Mouse (Mus musculus) liver, embryonic 15.5 days (tissue): ENCODE measurements around the gene Htr3b. TPM values are rescaled to one million over a fixed set of nuclear protein-coding genes. Genes with fewer than 3 reads are reported as not detected.

Experiments used
- ATAC-seq: fragments of 200-750 bp; cut with Nextera tagmentation; 2 replicates; pipeline ENCODE4 v1.8.0; 2017; ENCODE audit warnings: moderate number of reproducible peaks, mild to moderate bottlenecking, moderate library complexity; ENCODE audit not compliant: insufficient read depth
- H3K27ac ChIP-seq: fragments of 300-500 bp; sonication (generic); replicated peaks from 2 replicates; pipeline ENCODE4 v1.5.1; 2015; ENCODE audit warnings: mild to moderate bottlenecking, inconsistent platforms
- H3K27me3 ChIP-seq: fragments of 300-500 bp; sonication (generic); 2 replicates; pipeline ENCODE4 v1.6.1; 2015; ENCODE audit warnings: mild to moderate bottlenecking, inconsistent platforms
- H3K36me3 ChIP-seq: fragments of 300-500 bp; sonication (generic); replicated peaks from 2 replicates; pipeline ENCODE4 v1.6.1; 2015; ENCODE audit warnings: moderate library complexity, mild to moderate bottlenecking, inconsistent platforms
- H3K4me1 ChIP-seq: fragments of 300-500 bp; sonication (generic); replicated peaks from 2 replicates; pipeline ENCODE4 v1.6.1; 2015; ENCODE audit warnings: inconsistent platforms
- H3K4me2 ChIP-seq: fragments of 300-500 bp; sonication (generic); 2 replicates; pipeline ENCODE4 v1.6.1; 2015; ENCODE audit warnings: moderate library complexity, mild to moderate bottlenecking, inconsistent platforms
- H3K4me3 ChIP-seq: fragments of 300-500 bp; sonication (generic); replicated peaks from 2 replicates; pipeline ENCODE4 v1.5.1; 2015; ENCODE audit warnings: mild to moderate bottlenecking, inconsistent platforms
- H3K9ac ChIP-seq: fragments of 300-500 bp; sonication (generic); 2 replicates; pipeline ENCODE4 v1.6.1; 2015; ENCODE audit warnings: moderate library complexity, mild to moderate bottlenecking, inconsistent platforms
- H3K9me3 ChIP-seq: fragments of 300-500 bp; sonication (generic); replicated peaks from 2 replicates; pipeline ENCODE4 v1.6.1; 2016; ENCODE audit warnings: inconsistent platforms
- WGBS: fragments of 180-500 bp; shearing (Covaris S2); methylation state at CpG from one replicate; pipeline ENCODE4 v1.1.7; 2015; ENCODE audit warnings: mixed read lengths; ENCODE audit not compliant: insufficient replicate concordance; 5-methylcytosine and 5-hydroxymethylcytosine counted together
- polyA plus RNA-seq: library from polyadenylated mRNA; unstranded; fragments of >200 nt; fragmentation: Nextera tagmentation; extraction: Ambion mirVana; gene quantifications from 2 replicates; pipeline ENCODE4 v1.2.1, GENCODE M21; 2015

Gene Htr3b
- polyA plus RNA-seq, 1 experiment from 2014 or later: not detected

DNA sequence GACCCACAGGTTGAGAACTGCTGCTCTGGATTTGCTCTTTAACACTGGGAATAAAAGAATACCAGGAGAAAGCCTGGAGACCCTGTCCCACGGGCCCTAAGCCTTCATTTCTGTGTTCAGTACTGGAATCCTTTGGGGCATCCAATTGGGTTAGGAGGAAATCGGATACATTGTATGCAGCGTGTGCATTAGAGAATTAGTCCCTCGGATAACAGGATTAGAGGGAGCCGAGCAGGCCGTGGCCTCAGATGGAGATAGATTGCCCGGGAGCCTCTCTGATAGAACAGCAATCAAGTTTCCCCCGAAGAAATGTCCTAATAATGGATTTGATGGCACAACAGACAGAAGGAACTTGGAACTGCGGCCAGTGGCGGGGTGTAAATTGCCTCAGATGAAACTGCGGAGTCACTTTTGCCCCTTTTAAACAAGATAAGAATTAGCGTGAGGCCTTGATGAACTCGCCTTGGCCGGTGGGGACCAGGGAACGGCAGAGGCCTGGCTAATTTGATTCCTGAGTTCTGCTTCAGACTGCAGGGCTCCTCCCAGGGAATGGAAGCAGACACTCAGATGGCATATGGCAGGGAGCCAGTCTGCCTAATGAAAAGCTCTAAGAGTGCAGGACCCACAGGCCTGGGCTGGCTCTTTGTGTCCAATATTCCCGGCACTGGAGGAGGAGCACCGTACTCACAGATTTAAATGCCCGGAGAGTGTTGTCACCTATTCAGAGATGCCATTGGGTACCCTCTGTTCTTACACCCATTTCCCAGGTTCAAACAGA lies 48.6 kb downstream of the Htr3b start:
- ATAC-seq: no peak
- 67% methylated on average over 18 of the region's 18 CpGs for WGBS

GRCm38 (mm10) chr9:48910885-48911537 lies 53.8 kb downstream of the Htr3b start, which contains the start of gene Htr3a:
TSS of gene Htr3a (minus strand) at chr9:48911099.
- 17% methylated on average over 9 of the region's 9 CpGs for WGBS
- no peaks in the 10 kb centered on the region for H3K4me1 ChIP-seq
- no peak for ATAC-seq
- no peak within 1 kb of the TSS for H3K9ac ChIP-seq
- H3K27me3 ChIP-seq: peaks cover 3% of the 10 kb centered on the region; the same call in 1 of the 2 replicates
- no peaks in the 10 kb centered on the region for H3K36me3 ChIP-seq
- H3K4me2 ChIP-seq: no peak within 1 kb of the TSS
- H3K9me3 ChIP-seq: no peaks in the 10 kb centered on the region
- H3K4me3 ChIP-seq: no peak within 1 kb of the TSS
- H3K27ac ChIP-seq: no peak within 1 kb of the TSS

More for the DNA sequence above, 48.6 kb downstream of the Htr3b start:
- Histone ChIP-seq H3K9me3 (no peaks in the 10 kb centered on the region), H3K9ac (no peak overlapping the region), H3K4me3 (no peak overlapping the region), H3K4me2 (no peak overlapping the region), H3K4me1 (no peaks in the 10 kb centered on the region), H3K27ac (no peak overlapping the region), H3K27me3 (no peaks in the 10 kb centered on the region), H3K36me3 (no peaks in the 10 kb centered on the region)

- Histone ChIP-seq H3K27me3 (0 out of 2 replicates have a peak, but pooled peaks cover 3% of the 10 kb centered on the region), H3K4me2 (no peak overlapping the region), H3K4me1 (no peaks in the 10 kb centered on the region), H3K36me3 (no peaks in the 10 kb centered on the region), H3K9me3 (no peaks in the 10 kb centered on the region), H3K4me3 (no peak overlapping the region), H3K27ac (no peak overlapping the region), H3K9ac (no peak overlapping the region)
- WGBS: 62% methylated on average over 5 of the region's 5 CpGs
- ATAC-seq: no peak
Measured at GRCm38 (mm10) chr9:48904421-48904820, 60.4 kb downstream of the Htr3b start.

- H3K9ac ChIP-seq: no peak overlapping the region
- no peak overlapping the region for H3K4me2 ChIP-seq
- 63% methylated on average over 2 of the region's 2 CpGs for WGBS
- H3K27ac ChIP-seq: no peak overlapping the region
- no peaks in the 10 kb centered on the region for H3K27me3 ChIP-seq
- H3K9me3 ChIP-seq: no peaks in the 10 kb centered on the region
- H3K4me3 ChIP-seq: no peak overlapping the region
- no peak for ATAC-seq
- H3K36me3 ChIP-seq: no peaks in the 10 kb centered on the region
- H3K4me1 ChIP-seq: no peaks in the 10 kb centered on the region
Measured at GRCm38 (mm10) chr9:48903766-48904165, 61.0 kb downstream of the Htr3b start.

GRCm38 (mm10) chr9:48898551-48898950 lies 66.2 kb downstream of the Htr3b start:
- ATAC-seq: no peak
- no peak overlapping the region for H3K9ac ChIP-seq
- no peak overlapping the region for H3K4me3 ChIP-seq
- no peak overlapping the region for H3K4me2 ChIP-seq
- no peaks in the 10 kb centered on the region for H3K4me1 ChIP-seq
- no peaks in the 10 kb centered on the region for H3K36me3 ChIP-seq
- H3K9me3 ChIP-seq: no peaks in the 10 kb centered on the region
- H3K27ac ChIP-seq: no peak overlapping the region
- peaks cover 11% of the 10 kb centered on the region; the same call in 1 of the 2 replicates for H3K27me3 ChIP-seq
- 13% methylated on average over 8 of the region's 8 CpGs for WGBS

DNA sequence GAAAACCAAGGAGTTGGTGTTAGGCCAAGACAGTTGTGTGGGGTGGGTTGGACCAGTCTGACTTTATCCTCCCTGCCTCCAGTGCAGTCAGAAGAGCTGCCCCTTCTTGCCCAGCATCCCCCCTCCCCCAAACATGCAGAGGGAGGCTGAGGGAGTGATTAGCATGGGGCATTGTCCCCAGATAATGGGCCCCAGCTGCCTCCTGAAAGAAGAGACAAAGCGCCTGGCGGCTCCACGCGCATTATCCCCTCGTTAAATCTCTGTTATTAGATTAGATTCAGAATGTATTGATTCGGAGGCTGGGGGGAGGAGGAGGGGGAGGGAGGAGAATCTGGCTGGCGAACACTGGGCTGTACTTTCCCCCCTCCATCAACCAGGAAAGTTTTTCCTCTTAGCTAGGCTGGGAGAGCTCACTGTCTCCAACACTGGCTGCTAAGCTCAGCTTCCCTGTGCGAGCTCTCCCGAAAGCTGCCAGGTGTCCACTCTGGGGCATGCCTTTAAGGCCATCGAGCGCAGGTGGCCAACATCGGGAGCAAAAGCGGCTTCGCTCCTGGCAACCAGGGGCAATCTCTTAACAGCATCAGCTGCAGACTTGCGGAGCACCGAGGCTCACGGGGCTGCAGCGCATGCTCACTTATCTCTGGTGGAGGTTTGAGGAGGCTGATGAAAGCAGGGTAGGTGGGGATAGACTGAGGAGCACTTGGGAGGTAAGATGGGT lies 68.8 kb downstream of the Htr3b start:
- Histone ChIP-seq H3K27me3 (peaks cover 11% of the 10 kb centered on the region; the same call in 1 of the 2 replicates), H3K27ac (no peak overlapping the region), H3K9me3 (no peaks in the 10 kb centered on the region), H3K36me3 (no peaks in the 10 kb centered on the region), H3K4me2 (no peak overlapping the region), H3K9ac (no peak overlapping the region), H3K4me3 (no peak overlapping the region), H3K4me1 (no peaks in the 10 kb centered on the region)
- ATAC-seq: no peak
- WGBS: 35% methylated on average over 18 of the region's 18 CpGs

GRCm38 (mm10) chr9:48894755-48895154 lies 70.0 kb downstream of the Htr3b start:
- H3K4me2 ChIP-seq: no peak overlapping the region
- no peaks in the 10 kb centered on the region for H3K36me3 ChIP-seq
- ATAC-seq: no peak
- no peaks in the 10 kb centered on the region for H3K4me1 ChIP-seq
- peaks cover 11% of the 10 kb centered on the region; the same call in 1 of the 2 replicates for H3K27me3 ChIP-seq
- no peaks in the 10 kb centered on the region for H3K9me3 ChIP-seq
- no peak overlapping the region for H3K27ac ChIP-seq
- no peak overlapping the region for H3K4me3 ChIP-seq
- H3K9ac ChIP-seq: no peak overlapping the region
- 57% methylated on average over 6 of the region's 6 CpGs for WGBS

- Histone ChIP-seq H3K9ac (no peak overlapping the region), H3K36me3 (no peaks in the 10 kb centered on the region), H3K27ac (no peak overlapping the region), H3K4me1 (no peaks in the 10 kb centered on the region), H3K27me3 (peaks cover 11% of the 10 kb centered on the region; the same call in 1 of the 2 replicates), H3K4me2 (no peak overlapping the region), H3K9me3 (no peaks in the 10 kb centered on the region), H3K4me3 (no peak overlapping the region)
- ATAC-seq: no peak
- 26% methylated on average over 3 of the region's 3 CpGs for WGBS
Measured at GRCm38 (mm10) chr9:48893986-48894385, 70.8 kb downstream of the Htr3b start.

GRCm38 (mm10) chr9:48889093-48889492 lies 75.7 kb downstream of the Htr3b start:
- 59% methylated on average over 7 of the region's 7 CpGs for WGBS
- Histone ChIP-seq H3K36me3 (no peaks in the 10 kb centered on the region), H3K4me1 (no peaks in the 10 kb centered on the region), H3K9me3 (no peaks in the 10 kb centered on the region), H3K27ac (no peak overlapping the region), H3K4me3 (no peak overlapping the region), H3K9ac (no peak overlapping the region), H3K4me2 (no peak overlapping the region), H3K27me3 (no peaks in the 10 kb centered on the region; the same call in 1 of the 2 replicates)
- no peak for ATAC-seq
